Mouse (Mus musculus) cerebellum, adult 11-12 months (tissue): Measurements from ENCODE around the gene Gm49337.

Source experiments
- DNase-seq: peaks from one replicate; pipeline ENCODE4 v3.0.0; 2022

The Gm49337 gene

GRCm38 (mm10) chr4:116173072-116173471 lies at the start of gene Gm49337, which contains the start of gene 1700042G07Rik:
Gene Gm49337 (plus strand): TSS chr4:116173384.
Gene 1700042G07Rik (plus strand): TSS chr4:116173372.
- no peak for DNase-seq

DNA sequence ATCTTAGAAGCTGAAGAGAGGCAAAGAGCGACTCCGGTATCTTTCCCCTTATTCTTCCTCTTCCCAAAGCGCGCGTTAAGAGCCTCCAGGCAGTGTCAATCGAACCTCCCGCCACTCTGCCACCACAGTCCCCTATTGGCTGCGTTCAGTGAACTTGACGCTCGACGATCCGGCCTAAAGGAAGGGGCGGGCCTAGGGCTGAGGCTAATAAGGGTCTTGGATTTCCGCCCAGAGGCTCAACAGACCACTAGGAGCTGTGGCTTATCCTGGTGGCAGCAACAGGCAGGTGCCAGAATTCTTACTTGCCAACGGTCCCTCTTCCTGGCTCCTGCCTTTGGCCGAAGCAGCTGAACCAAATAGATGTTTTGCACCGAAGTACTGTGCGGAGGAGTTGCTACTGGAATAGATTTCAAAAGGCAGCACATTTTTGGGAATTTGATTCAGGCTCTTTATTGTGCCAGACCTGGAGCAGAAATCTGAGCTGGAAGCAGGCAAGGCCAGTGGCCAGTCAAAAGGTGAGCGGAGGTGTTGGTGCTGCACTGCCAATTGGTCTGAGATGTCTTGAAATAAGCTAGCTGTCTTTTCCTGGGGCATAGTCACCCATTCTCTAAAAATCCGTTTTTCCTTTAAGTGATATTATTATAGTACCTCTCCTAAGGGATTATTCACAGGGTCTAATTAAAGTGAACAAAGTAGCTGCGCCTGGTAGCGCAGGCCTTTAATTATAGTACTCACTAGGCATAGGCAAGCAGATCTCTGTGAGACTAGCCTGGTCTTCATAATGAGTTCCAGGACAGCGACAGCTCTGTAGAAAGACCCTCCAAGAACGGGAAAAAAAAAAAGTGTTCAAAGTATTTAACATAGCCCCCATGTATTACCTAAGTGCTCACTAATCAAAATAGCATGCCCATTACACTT lies 49.3 kb upstream of the Gm49337 start, which contains the start of the genes Rad54l and Pomgnt1:
Gene Rad54l (minus strand): TSS at position 89 of the 918 bp plus-strand sequence.
Gene Pomgnt1 (plus strand): TSS at position 239 of the 918 bp plus-strand sequence.
- peak; percentile 79 for DNase-seq

GRCm38 (mm10) chr4:116125803-116126386 lies 47.3 kb upstream of the Gm49337 start:
- no peak for DNase-seq

DNA sequence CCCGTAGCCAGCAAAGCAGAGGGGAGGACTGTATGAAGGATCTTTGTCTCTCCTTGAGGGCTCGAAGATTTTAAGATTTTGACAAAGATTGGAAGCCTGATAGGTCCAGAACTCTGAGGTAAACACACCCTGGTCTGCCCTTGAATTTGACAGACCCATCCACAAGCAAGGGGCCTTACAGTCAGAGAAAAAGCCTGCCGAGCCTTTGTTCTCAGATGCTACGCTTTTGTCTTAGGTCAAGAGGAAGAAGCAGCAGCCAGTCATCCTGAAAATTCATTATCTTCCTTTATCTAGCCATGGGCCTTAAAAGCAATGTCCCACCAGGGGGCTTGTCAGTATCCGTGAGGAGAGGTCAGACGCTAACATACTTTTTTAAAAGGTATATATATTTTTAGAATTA lies 45.2 kb upstream of the Gm49337 start:
- no peak for DNase-seq

- DNase-seq, result no peak
Observed at GRCm38 (mm10) chr4:116133126-116133525, 40.1 kb upstream of the Gm49337 start.

GRCm38 (mm10) chr4:116134990-116135389 lies 38.2 kb upstream of the Gm49337 start:
- no peak for DNase-seq

DNA sequence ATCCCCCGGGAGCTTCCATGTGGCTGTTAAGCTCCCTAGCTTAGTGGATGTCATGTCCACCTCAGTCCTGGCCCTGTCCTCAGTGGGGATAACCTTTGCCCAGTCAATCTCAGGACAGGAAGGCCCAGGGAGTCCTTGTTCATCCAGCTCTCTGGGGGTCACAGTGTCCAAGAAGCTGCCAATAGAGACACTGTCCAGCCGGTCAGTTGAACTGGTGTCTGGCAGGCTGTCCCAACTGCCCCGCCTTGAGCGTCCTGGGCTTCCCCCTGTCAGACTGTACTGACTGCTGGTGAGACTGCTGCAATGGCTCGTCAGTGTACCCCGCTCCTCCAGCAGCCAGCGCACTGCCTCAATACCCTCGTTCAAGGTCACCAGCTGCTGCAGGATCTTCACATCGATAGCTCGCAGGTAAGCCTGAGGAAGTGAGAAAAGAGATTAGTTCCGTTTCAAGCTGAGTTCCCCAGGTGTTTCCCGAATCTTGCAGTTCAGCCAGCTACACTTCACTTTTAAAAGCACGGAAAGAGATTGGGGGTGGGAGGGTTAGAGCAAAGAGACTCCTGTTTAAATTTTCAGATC lies 35.7 kb upstream of the Gm49337 start:
- DNase-seq, result no peak

- no peak for DNase-seq
Observed at GRCm38 (mm10) chr4:116140801-116141574, 32.2 kb upstream of the Gm49337 start.

GRCm38 (mm10) chr4:116141736-116142135 lies 31.4 kb upstream of the Gm49337 start:
- DNase-seq, result no peak

DNA sequence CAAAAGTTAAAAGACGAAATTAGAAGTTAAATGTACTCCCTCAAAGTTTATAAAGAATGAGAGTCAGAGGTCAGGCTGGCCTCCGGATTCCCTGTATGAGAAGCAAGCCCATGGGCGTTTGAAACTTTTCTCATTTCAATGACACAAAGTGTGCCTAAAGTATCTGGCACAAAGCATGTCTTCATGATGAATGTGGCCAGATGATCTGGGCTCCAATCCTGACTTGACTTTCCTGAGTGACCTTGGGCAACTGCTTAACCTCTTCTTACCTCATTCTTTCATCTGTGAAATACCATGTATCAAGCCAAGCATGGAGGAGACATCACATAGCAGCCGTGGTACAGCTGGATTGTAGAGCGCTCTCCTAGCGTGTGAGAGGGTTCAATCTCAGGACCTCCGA lies 30.9 kb upstream of the Gm49337 start:
- no peak for DNase-seq

DNA sequence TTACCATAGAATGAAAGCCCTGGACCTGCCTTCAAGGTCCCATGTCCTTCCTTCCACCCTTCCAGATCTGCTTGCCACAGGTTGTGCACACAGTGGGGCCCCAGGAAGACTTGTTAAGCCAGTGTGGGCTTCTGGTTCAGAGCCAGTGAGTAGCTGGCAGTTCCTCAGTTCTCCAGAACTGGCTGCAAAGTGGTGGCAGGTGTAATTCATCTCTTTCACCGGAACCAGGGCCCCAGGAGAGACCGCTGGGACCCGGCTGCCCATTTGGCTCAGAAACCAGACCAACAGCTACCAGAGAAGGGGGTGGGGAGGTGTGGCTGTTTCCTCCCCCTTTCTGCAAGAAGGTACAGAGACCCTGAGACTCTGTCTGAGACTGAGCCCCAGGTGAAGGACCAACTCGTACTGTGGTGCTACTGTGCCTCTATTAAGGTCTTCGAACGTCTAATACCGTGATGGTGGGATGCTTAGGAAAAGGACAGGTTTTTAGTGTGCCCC lies 29.8 kb upstream of the Gm49337 start:
- DNase-seq, result peak; percentile 99

DNA sequence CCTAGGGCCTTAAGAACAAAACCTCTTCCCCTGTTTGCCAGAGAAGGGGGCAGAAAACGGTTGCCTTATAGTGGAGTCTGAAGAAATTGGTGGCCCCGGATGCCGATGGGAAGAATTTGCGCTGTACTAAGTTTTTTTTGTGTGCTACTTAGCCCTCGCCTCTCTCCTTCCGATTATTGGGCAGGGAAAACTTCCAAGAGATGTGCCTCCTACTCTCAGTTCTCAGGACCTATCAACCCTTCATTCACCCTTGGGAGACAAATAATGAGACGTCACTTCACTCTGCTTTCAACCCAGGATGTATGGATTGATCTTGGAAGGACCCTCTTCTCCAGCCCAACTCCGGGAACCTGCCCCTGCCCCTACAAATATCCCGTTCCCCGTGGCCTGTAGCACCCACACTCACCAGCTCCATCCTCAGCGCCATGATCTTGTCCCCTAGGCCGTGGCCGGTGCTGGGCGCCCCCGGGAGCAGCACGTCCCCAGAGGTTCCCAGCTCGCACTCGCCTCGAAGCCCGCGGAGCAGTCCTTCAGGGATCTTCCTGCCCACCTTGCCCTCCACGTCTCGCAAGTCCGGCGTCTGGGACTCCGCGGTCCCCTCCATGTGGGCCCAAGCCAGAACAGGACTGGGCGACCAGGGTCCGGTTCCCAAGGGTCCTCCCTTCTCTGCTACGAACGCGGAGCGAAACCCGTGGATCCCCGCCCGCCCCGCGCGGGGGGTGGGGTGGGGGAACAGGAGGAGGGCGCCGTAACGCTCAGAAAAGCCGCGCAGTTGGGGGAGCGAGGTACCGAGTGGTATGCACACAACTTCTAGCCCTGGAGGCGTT lies 29.1 kb upstream of the Gm49337 start:
- DNase-seq, result peak; percentile 85

GRCm38 (mm10) chr4:116149812-116150155 lies 23.4 kb upstream of the Gm49337 start:
- no peak for DNase-seq

- DNase-seq, result peak; percentile 66
Observed at GRCm38 (mm10) chr4:116150156-116150861, 22.9 kb upstream of the Gm49337 start.

GRCm38 (mm10) chr4:116150862-116151221 lies 22.3 kb upstream of the Gm49337 start:
- no peak for DNase-seq

GRCm38 (mm10) chr4:116151238-116151637 lies 21.9 kb upstream of the Gm49337 start, which contains the start of gene Lurap1:
Gene Lurap1 (minus strand): TSS chr4:116151338.
- no peak for DNase-seq

DNA sequence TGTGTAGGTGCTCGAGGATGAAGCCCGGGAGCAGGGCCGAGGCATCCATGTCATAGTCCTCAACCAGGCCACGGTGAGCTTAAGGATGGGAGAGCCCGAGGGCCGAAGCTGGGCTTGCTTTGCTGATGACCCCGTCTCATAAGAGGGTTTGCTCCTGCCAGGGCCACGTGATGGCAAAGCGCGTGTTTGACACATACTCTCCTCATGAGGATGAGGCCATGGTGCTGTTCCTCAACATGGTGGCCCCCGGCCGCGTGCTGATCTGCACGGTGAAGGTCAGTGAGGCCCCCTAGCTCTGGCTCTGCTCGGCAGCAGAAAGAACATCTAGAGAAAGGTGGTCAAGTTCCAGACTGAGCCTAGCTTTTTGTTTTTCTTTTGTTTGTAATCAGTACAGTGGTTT lies 20.5 kb upstream of the Gm49337 start:
- no peak for DNase-seq

DNA sequence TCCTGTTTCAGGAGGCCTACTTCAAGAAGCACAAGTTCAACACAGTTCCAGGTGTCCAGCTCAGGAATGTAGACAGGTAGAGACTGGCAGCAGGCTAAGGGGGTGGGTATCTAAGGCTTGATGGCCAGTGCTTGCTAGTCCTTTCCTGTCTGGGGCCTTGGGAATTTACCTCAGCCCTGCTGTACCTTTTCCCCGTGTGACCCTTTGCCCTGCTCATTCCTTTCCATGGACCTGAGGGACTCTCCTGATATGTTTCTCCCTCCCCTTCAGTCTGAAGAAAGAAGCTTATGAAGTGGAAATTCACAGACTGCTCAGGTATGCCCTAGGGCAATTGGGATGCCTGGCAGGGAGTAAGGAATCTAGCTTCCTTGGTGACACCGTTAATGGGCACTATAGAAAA lies 15.3 kb upstream of the Gm49337 start:
- DNase-seq, result no peak

DNA sequence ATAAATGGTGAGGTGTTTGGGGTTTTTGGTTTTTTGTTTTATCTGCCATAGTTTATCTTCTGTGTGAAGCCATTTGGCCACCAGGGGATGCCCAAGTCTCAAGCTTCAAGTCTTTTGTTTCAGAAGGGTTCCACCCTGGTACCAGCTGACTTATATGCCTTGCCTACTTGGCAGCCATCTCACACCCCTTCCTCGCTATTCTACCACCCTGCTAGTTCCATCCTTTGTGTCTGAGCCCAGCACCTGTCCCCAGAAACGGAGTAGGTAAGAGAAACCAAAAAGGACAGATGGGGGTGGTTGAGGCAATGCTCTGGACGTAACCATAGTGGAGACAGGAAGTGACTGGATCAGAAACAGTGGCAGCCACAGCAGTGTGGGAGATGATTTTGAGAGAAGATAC lies 13.3 kb upstream of the Gm49337 start:
- DNase-seq, result no peak

- DNase-seq, result no peak
Observed at GRCm38 (mm10) chr4:116160769-116161168, 12.4 kb upstream of the Gm49337 start.

GRCm38 (mm10) chr4:116162142-116162541 lies 11.0 kb upstream of the Gm49337 start:
- DNase-seq, result no peak
